Mouse (Mus musculus) gastrocnemius, postnatal 25 days (tissue): ENCODE results near the gene Dbt. TPM values are rescaled to one million over a fixed set of nuclear protein-coding genes. Genes with fewer than 3 reads are reported as not detected.

Source experiments
- DNase-seq: peaks from one replicate; pipeline ENCODE4 v3.0.0; 2022
- long read RNA-seq, 2 experiments: library from polyadenylated mRNA; stranded (forward); transcript quantifications; one replicate each; pipeline ENCODE4 v2.0.0; 2021
- total RNA-seq, 2 experiments: library from RNA; stranded (reverse); gene quantifications; 1 replicate in 1 of 2; 2 replicates in 1 of 2; pipeline ENCODE4 v1.2.3; 2021

The Dbt gene
- total RNA-seq: 10 to 100 TPM; 26.3 to 31.2 TPM
- long read RNA-seq, experiment 1, partial matches to known transcripts: 0 of 16 reads
- long read RNA-seq, experiment 1, other reads (novel, unspliced or antisense): 12 of 16 reads
- long read RNA-seq, experiment 2, transcript Dbt-201 (11 exons, 3,301 nt): major isoform, 12 of 25 reads
- long read RNA-seq, experiment 2, partial matches to known transcripts: 1 of 25 reads
- long read RNA-seq, experiment 2, other reads (novel, unspliced or antisense): 12 of 25 reads

GRCm38 (mm10) chr3:116512904-116513716, at the start of gene Dbt:
Dbt (plus strand) TSS chr3:116513070.
- peak; percentile 86 for DNase-seq

DNA sequence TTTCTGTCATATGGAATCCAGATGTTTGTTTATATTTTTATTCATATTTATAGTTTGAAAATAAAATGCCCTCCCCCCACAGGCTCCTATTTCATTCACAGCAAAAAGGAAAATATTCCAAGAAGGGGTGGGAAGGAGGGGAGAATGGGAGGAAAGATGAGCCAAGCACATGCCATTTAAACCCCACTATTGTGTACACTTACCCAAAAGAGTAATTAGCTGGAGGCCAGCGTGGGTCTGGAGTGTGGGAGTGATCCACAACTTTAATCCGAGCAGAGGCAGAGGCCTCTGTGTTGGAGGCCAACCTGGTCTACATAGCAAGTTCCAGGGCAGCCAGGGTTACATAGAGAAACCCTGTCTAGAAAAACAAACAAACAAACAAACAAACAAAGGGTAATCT, 48.6 kb upstream of the Dbt start:
- DNase-seq: no peak

DNA sequence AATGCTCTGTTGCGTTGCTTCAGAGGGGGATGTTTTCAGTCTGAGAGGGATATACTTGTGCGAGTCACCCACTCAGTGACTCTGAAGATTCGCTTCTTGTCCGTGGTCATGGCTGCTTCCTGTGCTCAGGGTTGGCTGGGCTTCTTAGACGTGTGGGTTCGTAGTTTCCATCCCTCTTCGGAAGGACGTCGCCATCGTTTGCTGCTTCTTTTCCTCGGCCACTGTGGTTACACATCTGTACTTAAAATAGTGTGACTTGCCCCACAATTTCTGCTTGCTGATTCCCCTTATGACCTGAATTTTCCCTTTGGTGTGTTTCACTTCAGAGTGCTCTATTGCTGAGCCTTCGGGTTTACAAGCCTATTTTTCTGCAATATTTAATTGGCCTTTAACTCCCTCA, 47.2 kb upstream of the Dbt start:
- DNase-seq: no peak

DNA sequence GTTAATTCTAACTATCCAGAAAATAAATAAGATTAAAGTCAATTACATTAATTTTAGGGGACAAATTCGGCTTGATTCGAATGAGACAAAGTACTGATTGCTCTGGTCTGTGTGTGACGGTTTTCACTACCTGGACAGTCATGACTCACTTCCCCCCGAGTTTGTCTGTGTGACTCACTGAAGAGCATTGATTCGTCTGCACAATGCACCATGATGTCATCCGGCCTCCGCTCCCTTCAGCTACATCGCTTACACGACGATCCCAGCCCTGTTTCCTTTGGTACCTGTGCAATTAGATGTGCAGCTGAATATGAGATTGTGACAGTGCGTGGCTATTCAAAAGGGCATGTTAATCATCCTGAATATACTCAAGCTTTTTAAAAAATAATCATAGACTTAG, 38.3 kb upstream of the Dbt start:
- DNase-seq: no peak

GRCm38 (mm10) chr3:116476686-116477298, 36.1 kb upstream of the Dbt start:
- DNase-seq: no peak

- no peak for DNase-seq
Observed at GRCm38 (mm10) chr3:116477351-116477750, 35.5 kb upstream of the Dbt start.

- no peak for DNase-seq
Observed at GRCm38 (mm10) chr3:116480119-116480518, 32.8 kb upstream of the Dbt start.

GRCm38 (mm10) chr3:116480937-116481336, 31.9 kb upstream of the Dbt start:
- DNase-seq: no peak

GRCm38 (mm10) chr3:116482724-116483123, 30.1 kb upstream of the Dbt start:
- no peak for DNase-seq

- no peak for DNase-seq
Observed at GRCm38 (mm10) chr3:116483271-116483670, 29.6 kb upstream of the Dbt start.

DNA sequence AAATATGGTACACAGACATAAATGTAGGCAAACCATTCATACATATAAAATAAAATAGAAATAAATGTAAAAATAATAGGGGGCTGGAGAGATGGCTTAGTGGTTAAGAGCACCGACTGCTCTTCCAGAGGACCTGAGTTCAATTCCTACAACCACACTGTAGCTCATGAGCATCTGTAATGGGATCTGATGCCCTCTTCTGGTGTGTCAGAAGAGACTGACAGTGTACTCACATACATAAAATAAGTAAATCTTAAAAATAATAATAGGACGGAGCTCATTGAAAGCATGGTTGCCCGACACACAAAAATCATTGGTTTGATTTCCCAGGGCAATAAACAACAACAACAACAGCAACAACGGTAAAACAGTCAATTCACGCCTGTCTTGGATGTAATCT, 21.9 kb upstream of the Dbt start:
- no peak for DNase-seq

DNA sequence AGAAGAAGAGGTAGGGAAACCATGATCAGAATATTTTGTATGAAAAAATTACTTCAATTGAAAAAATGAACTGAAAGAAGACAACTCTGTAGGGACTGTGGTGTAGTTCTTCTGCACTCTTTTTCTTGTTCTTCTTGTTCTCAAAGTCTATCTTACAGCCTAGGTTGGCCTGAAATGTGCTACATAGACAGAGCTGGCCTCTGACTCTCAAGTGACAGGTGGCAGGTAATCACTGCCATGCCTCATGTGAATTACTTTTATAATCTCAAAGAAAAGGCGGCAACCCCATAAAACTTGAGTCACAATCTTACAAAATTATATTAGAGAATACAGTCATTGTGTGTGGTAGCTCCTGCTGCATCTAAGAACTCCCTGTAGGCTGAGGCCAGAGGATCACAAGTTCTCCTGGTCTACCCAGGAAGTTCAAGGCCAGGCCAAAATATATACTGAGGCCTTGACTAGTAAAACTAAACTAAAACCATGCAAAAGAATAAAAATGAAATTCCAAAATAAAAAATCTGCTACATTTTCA, 20.9 kb upstream of the Dbt start:
- DNase-seq: no peak

DNA sequence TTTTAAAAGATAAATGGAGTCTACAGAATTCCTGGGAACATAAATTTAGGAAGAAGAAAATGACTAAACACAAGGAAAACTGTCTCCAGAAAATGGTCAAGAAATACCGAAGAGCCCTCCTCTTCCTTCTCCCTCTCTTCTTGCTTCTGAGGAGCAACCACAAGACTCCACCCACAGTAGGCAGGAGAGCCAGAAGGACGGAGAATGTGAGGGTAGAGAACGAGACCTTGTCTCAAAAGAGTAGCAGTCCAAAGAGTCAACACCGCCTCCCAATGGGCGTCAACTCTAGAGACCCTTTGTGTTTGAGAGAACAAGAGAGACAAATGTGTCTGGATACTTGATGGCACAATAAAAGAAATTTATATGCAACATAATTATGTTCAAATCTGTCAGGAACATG, 19.2 kb upstream of the Dbt start:
- DNase-seq: no peak

DNA sequence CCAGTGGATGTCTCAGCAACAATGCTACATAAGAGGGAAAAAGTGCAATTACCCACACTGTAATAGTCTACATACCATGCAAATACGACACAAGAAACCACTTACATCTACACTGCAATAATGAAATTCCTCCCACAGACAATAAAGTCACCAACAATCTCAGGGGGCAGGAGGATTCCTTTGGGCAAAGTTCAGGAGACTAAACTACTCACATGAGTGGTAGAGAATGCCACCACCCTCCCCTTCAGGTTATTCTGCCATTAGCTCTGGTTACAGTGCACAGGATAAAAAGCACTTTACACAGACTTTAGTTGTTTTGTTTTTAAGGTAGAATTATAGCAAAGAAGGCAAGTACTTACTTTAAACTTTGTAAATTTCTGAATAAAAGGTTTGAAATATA, 17.2 kb upstream of the Dbt start:
- DNase-seq: no peak

- peak; percentile 96 for DNase-seq
Observed at GRCm38 (mm10) chr3:116507772-116508351, 5.0 kb upstream of the Dbt start, which contains the start of gene Rtca. Rtca (minus strand) TSS chr3:116508208.

DNA sequence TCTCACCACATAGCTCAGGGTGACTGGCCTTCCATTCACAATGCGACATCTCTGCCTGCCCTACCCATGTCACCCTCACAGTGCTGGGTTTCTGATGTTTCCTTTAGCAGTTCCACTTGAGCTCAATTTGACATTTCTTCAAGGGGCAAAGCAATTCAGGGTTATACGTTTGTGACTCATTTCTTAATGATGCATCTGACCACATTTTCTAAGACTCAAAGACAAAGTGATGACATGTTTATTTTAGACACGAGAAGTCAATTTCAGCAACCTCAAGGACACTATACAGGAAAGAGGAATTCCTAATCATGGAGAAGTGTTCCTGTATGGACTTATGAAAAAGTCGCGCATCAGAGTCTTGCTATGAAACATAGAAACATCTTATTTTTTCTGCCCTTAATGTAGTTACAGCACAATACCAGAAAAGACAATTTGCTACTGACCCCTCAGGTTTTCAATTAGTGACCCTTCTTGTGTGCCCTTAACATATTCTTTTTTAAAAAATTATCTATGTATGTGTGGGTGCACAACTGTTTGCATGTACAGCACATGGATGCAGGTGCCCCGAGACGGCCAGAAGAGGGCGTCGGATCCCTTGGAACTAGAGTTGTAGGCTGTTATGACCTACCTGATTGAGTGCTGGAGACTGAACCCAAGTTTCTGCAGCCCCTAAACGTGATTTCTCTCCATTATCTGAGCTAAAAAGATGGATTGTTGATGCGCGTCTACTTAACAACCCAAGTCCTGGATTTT, 543 bp upstream of the Dbt start:
- DNase-seq: no peak

DNA sequence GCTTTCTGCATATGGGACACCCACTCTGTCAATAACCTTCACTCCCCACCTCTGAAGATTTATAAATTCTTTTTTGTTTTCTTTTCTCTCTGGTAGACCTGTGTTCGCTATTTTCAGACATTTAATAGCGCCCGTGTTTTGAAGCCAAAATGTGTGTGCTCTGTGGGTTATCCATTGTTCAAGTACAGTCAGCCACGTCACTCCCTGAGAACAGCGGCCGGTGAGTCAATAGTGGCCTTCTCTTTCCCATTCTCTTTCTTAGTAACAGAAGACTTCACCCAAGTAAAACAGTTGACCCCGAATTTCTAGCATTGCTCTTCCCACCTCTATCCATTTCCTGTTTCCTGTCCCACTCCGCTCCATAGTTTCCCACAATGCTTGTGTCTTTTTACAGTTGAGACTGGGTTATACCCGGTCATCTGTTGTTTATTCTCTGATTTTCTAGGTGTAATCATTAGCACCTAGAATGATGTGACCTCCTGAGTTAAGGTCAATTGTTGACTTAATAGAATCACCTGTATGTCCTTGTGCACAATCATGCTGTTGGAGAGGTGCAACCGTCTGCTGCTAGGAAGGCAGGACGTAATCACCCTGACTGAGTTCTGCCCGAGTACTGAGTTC, 7.4 kb downstream of the Dbt start:
- no peak for DNase-seq

- no peak for DNase-seq
Observed at GRCm38 (mm10) chr3:116529741-116530140, 16.9 kb downstream of the Dbt start.

GRCm38 (mm10) chr3:116530826-116531225, 18.0 kb downstream of the Dbt start:
- no peak for DNase-seq

GRCm38 (mm10) chr3:116536428-116537199, 23.7 kb downstream of the Dbt start:
- DNase-seq: no peak

DNA sequence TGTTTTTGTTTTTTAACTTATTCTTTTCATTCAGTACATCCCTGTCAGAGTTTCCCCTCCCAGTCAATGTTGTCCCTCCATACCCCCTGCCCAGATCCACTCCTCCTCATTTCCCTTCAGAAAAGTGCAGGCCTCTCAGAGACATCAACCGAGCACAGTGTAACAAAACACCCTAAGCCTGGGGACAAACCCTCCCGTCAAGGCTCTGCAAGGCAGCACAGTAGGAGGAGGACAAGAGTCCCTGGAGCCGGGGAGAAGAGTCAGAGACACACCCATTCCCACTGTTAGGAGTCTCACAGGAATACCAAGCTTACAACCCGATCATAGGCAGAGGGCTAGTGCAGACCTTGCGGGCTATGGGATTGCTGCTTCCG, 24.3 kb downstream of the Dbt start:
- no peak for DNase-seq
